Mouse (Mus musculus) cortical plate, adult 2 months (tissue): Measurements from ENCODE around the gene Cables2.

ENCODE experiments used
- CTCF ChIP-seq: fragments of 200-500 bp; IDR thresholded peaks from 2 replicates; pipeline ENCODE4 v1.5.1; 2011; ENCODE audit warnings: mild to moderate bottlenecking, control low read depth, low read length; ENCODE audit not compliant: insufficient read depth; ENCODE audit errors: extremely low read depth
- POLR2A ChIP-seq: fragments of 200-500 bp; IDR thresholded peaks from 2 replicates; pipeline ENCODE4 v1.6.1; 2011; ENCODE audit warnings: mild to moderate bottlenecking, low read length, control low read depth; ENCODE audit not compliant: insufficient read depth; ENCODE audit errors: extremely low read depth

GRCm38 (mm10) chr2:180255701-180256100 lies 17.6 kb downstream of the Cables2 start:
- no peak for TF ChIP-seq POLR2A
- TF ChIP-seq CTCF, result no peak
